Mouse (Mus musculus): Measurements from ENCODE around the gene Btbd3. TPM values are rescaled to one million over a fixed set of nuclear protein-coding genes. Genes with fewer than 3 reads are reported as not detected.

The Btbd3 gene
- polyA plus RNA-seq, 2 experiments from 2014 or later = not detected

GRCm38 (mm10) chr2:138403046-138403445 lies 146.7 kb downstream of the Btbd3 start:
- ATAC-seq = no peak

GRCm38 (mm10) chr2:138405753-138406528 lies 149.6 kb downstream of the Btbd3 start:
- ATAC-seq = no peak

- ATAC-seq = no peak
Measured at GRCm38 (mm10) chr2:138406703-138407102, 150.3 kb downstream of the Btbd3 start.

- no peak for ATAC-seq
Measured at GRCm38 (mm10) chr2:138412537-138412936, 156.2 kb downstream of the Btbd3 start.

GRCm38 (mm10) chr2:138422321-138422720 lies 166.0 kb downstream of the Btbd3 start:
- ATAC-seq = no peak

GRCm38 (mm10) chr2:138431991-138432390 lies 175.6 kb downstream of the Btbd3 start:
- no peak for ATAC-seq

GRCm38 (mm10) chr2:138446466-138446865 lies 190.1 kb downstream of the Btbd3 start:
- ATAC-seq = no peak

- no peak for ATAC-seq
Measured at GRCm38 (mm10) chr2:138446943-138447342, 190.6 kb downstream of the Btbd3 start.

GRCm38 (mm10) chr2:138447681-138448080 lies 191.3 kb downstream of the Btbd3 start:
- no peak for ATAC-seq

GRCm38 (mm10) chr2:138468046-138468572 lies 211.7 kb downstream of the Btbd3 start:
- no peak for ATAC-seq

- ATAC-seq = no peak
Measured at GRCm38 (mm10) chr2:138473407-138473806, 217.0 kb downstream of the Btbd3 start.

- no peak for ATAC-seq
Measured at GRCm38 (mm10) chr2:138476486-138476885, 220.1 kb downstream of the Btbd3 start.

- no peak for ATAC-seq
Measured at GRCm38 (mm10) chr2:138477278-138477677, 220.9 kb downstream of the Btbd3 start.

- ATAC-seq = no peak
Measured at GRCm38 (mm10) chr2:138482541-138482940, 226.2 kb downstream of the Btbd3 start.

GRCm38 (mm10) chr2:138484871-138485270 lies 228.5 kb downstream of the Btbd3 start:
- no peak for ATAC-seq

GRCm38 (mm10) chr2:138490688-138491405 lies 234.5 kb downstream of the Btbd3 start:
- ATAC-seq = no peak

GRCm38 (mm10) chr2:138492176-138492575 lies 235.8 kb downstream of the Btbd3 start:
- no peak for ATAC-seq

GRCm38 (mm10) chr2:138503866-138504380 lies 247.6 kb downstream of the Btbd3 start:
- no peak for ATAC-seq

GRCm38 (mm10) chr2:138515531-138515930 lies 259.2 kb downstream of the Btbd3 start:
- ATAC-seq = no peak

GRCm38 (mm10) chr2:138528461-138528860 lies 272.1 kb downstream of the Btbd3 start:
- ATAC-seq = no peak

- ATAC-seq = no peak
Measured at GRCm38 (mm10) chr2:138531160-138531967, 275.0 kb downstream of the Btbd3 start.

- ATAC-seq = no peak
Measured at GRCm38 (mm10) chr2:138531992-138532391, 275.6 kb downstream of the Btbd3 start.

- no peak for ATAC-seq
Measured at GRCm38 (mm10) chr2:138539655-138540054, 283.3 kb downstream of the Btbd3 start.
